Mouse (Mus musculus) cerebellum, adult 8-10 months (tissue): Measurements from ENCODE around the gene Zfp3.

ENCODE experiments used
- DNase-seq: peaks from one replicate; pipeline ENCODE4 v3.0.0; 2022

Zfp3 gene

GRCm38 (mm10) chr11:70763936-70764808 is at the start of gene Zfp3:
Zfp3 (plus strand) TSS chr11:70764209.
- DNase-seq = peak; percentile 73

GRCm38 (mm10) chr11:70715832-70716231 is 48.2 kb upstream of the Zfp3 start:
- no peak for DNase-seq

GRCm38 (mm10) chr11:70718481-70718880 is 45.5 kb upstream of the Zfp3 start:
- no peak for DNase-seq

GRCm38 (mm10) chr11:70720567-70720966 is 43.4 kb upstream of the Zfp3 start:
- no peak for DNase-seq

- no peak for DNase-seq
Observed at GRCm38 (mm10) chr11:70721072-70721471, 42.9 kb upstream of the Zfp3 start.

- DNase-seq = no peak
Observed at GRCm38 (mm10) chr11:70724706-70725105, 39.3 kb upstream of the Zfp3 start.

- no peak for DNase-seq
Observed at GRCm38 (mm10) chr11:70726585-70726984, 37.4 kb upstream of the Zfp3 start.

- no peak for DNase-seq
Observed at GRCm38 (mm10) chr11:70727385-70727784, 36.6 kb upstream of the Zfp3 start.

- no peak for DNase-seq
Observed at GRCm38 (mm10) chr11:70730427-70731038, 33.5 kb upstream of the Zfp3 start.

- no peak for DNase-seq
Observed at GRCm38 (mm10) chr11:70731178-70731577, 32.8 kb upstream of the Zfp3 start.

GRCm38 (mm10) chr11:70733256-70733655 is 30.8 kb upstream of the Zfp3 start:
- DNase-seq = no peak

GRCm38 (mm10) chr11:70737749-70738148 is 26.3 kb upstream of the Zfp3 start:
- no peak for DNase-seq

- no peak for DNase-seq
Observed at GRCm38 (mm10) chr11:70741603-70742002, 22.4 kb upstream of the Zfp3 start.

GRCm38 (mm10) chr11:70742117-70742516 is 21.9 kb upstream of the Zfp3 start:
- no peak for DNase-seq

- no peak for DNase-seq
Observed at GRCm38 (mm10) chr11:70742581-70743459, 21.2 kb upstream of the Zfp3 start.

- DNase-seq = no peak
Observed at GRCm38 (mm10) chr11:70745636-70746035, 18.4 kb upstream of the Zfp3 start.

GRCm38 (mm10) chr11:70747876-70748545 is 16.0 kb upstream of the Zfp3 start:
- DNase-seq = no peak

- no peak for DNase-seq
Observed at GRCm38 (mm10) chr11:70752337-70753017, 11.5 kb upstream of the Zfp3 start.

GRCm38 (mm10) chr11:70753146-70753545 is 10.9 kb upstream of the Zfp3 start:
- no peak for DNase-seq

- DNase-seq = no peak
Observed at GRCm38 (mm10) chr11:70754476-70754875, 9.5 kb upstream of the Zfp3 start.

- DNase-seq = no peak
Observed at GRCm38 (mm10) chr11:70754958-70755357, 9.1 kb upstream of the Zfp3 start.

- DNase-seq = peak; percentile 81
Observed at GRCm38 (mm10) chr11:70755645-70756044, 8.4 kb upstream of the Zfp3 start.
